Mouse (Mus musculus): Measurements from ENCODE around the gene Bcl2. TPM values are rescaled to one million over a fixed set of nuclear protein-coding genes. Genes with fewer than 3 reads are reported as not detected.

Gene Bcl2
- polyA plus RNA-seq, 1 experiment: 2.6 TPM

- H3K27ac ChIP-seq (ENCODE audit: insufficient read depth, low read depth, low read length): peak overlapping the region; percentile 81
- WGBS: 35% methylated on average over 18 of the region's 18 CpGs
- DNase-seq: peak; percentile 86
Observed at GRCm38 (mm10) chr1:106687435-106688160, 26.5 kb downstream of the Bcl2 start.

DNA sequence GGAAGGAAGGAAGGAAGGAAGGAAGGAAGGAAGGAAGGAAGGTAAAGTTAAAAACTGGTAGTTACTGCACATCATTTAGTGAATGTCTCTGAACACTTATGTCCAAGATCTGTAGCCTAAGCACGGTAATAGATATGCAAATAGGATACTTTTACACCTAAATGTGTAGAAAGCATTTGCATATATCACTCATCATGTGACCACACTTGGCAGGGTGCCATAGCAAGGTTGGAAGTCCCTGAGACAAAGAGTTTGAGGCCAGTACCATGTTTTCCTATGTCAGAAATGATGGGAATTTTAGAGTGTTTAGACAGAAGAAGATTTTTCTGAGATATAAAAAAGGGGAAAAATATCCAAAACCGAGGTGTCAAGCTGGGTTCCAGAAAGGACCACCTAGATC, 28.4 kb downstream of the Bcl2 start:
- 75% methylated on average over 2 of the region's 2 CpGs for WGBS
- Histone ChIP-seq H3K27ac (ENCODE audit: insufficient read depth, low read depth, low read length) (no peak overlapping the region), H3K4me1 (ENCODE audit: control insufficient read depth, insufficient read depth, low read length) (peaks cover 13% of the 10 kb centered on the region; the same call in 1 of the 2 replicates), H3K36me3 (ENCODE audit: control insufficient read depth, insufficient read depth, low read length) (no peaks in the 10 kb centered on the region), H3K4me3 (ENCODE audit: insufficient read depth, low read depth, low read length) (no peak overlapping the region), H3K27me3 (replicated peaks; ENCODE audit: control insufficient read depth, insufficient read depth, low read length) (no peaks in the 10 kb centered on the region)
- no peak for TF ChIP-seq CTCF (conservative IDR thresholded peaks at IDR 0.05; ENCODE audit: insufficient read depth, insufficient read length, low read depth, low read length)
- no peak for TF ChIP-seq POLR2A (IDR thresholded peaks at IDR 0.05; ENCODE audit: low read depth, low read length)
- no peak for DNase-seq

More at GRCm38 (mm10) chr1:106687435-106688160, 26.5 kb downstream of the Bcl2 start:
- peak overlapping the region; percentile 27 for H3K4me3 ChIP-seq (ENCODE audit: insufficient read depth, low read depth, low read length)
- H3K27me3 ChIP-seq (replicated peaks; ENCODE audit: control insufficient read depth, insufficient read depth, low read length): no peaks in the 10 kb centered on the region
- TF ChIP-seq CTCF (conservative IDR thresholded peaks at IDR 0.05; ENCODE audit: insufficient read depth, insufficient read length, low read depth, low read length) (no peak), POLR2A (IDR thresholded peaks at IDR 0.05; ENCODE audit: low read depth, low read length) (no peak)
- H3K36me3 ChIP-seq (ENCODE audit: control insufficient read depth, insufficient read depth, low read length): no peaks in the 10 kb centered on the region
- peaks cover 13% of the 10 kb centered on the region; the same call in 1 of the 2 replicates for H3K4me1 ChIP-seq (ENCODE audit: control insufficient read depth, insufficient read depth, low read length)

DNA sequence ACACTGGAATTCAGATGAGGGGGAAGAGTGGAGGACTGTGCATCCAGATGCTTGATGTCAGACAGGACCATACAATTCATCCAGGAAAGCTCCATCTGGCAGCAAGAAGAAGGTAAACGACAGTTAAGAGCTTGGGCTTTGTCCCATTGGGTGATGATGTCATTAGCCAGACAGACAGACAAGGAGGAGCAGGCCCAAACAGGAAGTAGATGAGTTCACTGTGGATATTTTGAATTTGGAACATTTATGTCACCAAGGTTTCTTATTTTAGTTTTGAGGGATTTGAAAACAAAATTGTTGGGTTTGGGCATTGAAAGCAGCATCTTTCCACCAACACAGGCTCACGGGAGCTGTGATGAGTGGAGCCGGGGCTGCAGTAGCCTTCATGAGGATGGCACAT, 29.5 kb downstream of the Bcl2 start:
- H3K27me3 ChIP-seq (replicated peaks; ENCODE audit: control insufficient read depth, insufficient read depth, low read length): no peaks in the 10 kb centered on the region
- no peaks in the 10 kb centered on the region for H3K36me3 ChIP-seq (ENCODE audit: control insufficient read depth, insufficient read depth, low read length)
- WGBS: 83% methylated on average over 3 of the region's 3 CpGs
- H3K4me1 ChIP-seq (ENCODE audit: control insufficient read depth, insufficient read depth, low read length): peaks cover 13% of the 10 kb centered on the region; the same call in 1 of the 2 replicates
- DNase-seq: no peak
- no peak overlapping the region for H3K27ac ChIP-seq (ENCODE audit: insufficient read depth, low read depth, low read length)
- TF ChIP-seq POLR2A (IDR thresholded peaks at IDR 0.05; ENCODE audit: low read depth, low read length) (no peak), CTCF (conservative IDR thresholded peaks at IDR 0.05; ENCODE audit: insufficient read depth, insufficient read length, low read depth, low read length) (no peak)
- no peak overlapping the region for H3K4me3 ChIP-seq (ENCODE audit: insufficient read depth, low read depth, low read length)

- Histone ChIP-seq H3K4me3 (ENCODE audit: insufficient read depth, low read depth, low read length) (no peak overlapping the region), H3K36me3 (ENCODE audit: control insufficient read depth, insufficient read depth, low read length) (no peaks in the 10 kb centered on the region), H3K27ac (ENCODE audit: insufficient read depth, low read depth, low read length) (no peak overlapping the region), H3K4me1 (ENCODE audit: control insufficient read depth, insufficient read depth, low read length) (peaks cover 8% of the 10 kb centered on the region; the same call in 1 of the 2 replicates), H3K27me3 (replicated peaks; ENCODE audit: control insufficient read depth, insufficient read depth, low read length) (no peaks in the 10 kb centered on the region)
- DNase-seq: no peak
- TF ChIP-seq CTCF (conservative IDR thresholded peaks at IDR 0.05; ENCODE audit: insufficient read depth, insufficient read length, low read depth, low read length) (no peak), POLR2A (IDR thresholded peaks at IDR 0.05; ENCODE audit: low read depth, low read length) (no peak)
- 71% methylated on average over 3 of the region's 3 CpGs for WGBS
Observed at GRCm38 (mm10) chr1:106682829-106683228, 31.2 kb downstream of the Bcl2 start.

DNA sequence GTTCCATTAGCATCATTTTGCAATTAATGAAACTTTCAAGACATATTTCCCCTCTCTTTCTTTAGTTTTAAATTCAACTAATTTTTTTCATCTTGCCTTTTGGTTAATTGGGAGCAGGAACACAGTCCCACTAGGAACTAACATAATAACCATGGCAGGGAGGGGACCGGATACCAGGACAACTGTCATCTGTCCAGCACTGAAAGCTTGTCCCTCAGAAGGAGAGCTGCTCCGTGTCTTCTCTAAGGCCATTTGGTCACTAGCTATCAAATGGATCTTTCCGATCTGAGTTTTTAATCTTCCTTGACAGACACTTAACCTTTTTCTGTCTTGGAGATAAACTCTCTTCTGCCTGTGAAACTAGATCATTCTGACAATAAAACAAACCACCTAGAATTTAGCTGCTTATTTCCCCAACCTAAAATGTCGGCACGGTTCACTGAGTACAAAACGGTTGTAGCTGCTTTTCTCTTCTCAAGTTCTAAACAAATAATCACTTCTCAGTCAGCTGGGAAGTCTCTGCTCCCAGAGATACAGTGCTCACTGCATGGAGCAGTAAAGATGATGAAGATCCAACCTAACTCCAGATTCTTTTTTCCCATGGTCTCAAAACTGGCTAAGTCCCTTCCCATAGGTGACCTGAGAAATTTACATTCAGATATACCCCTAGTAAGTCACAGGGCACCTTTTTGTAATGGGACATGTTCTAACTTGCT, 34.1 kb downstream of the Bcl2 start:
- 51% methylated on average over 6 of the region's 6 CpGs for WGBS
- TF ChIP-seq POLR2A (IDR thresholded peaks at IDR 0.05; ENCODE audit: low read depth, low read length) (no peak), CTCF (conservative IDR thresholded peaks at IDR 0.05; ENCODE audit: insufficient read depth, insufficient read length, low read depth, low read length) (no peak)
- H3K4me3 ChIP-seq (ENCODE audit: insufficient read depth, low read depth, low read length): no peak overlapping the region

GRCm38 (mm10) chr1:106678060-106678478, 36.0 kb downstream of the Bcl2 start:
- H3K27ac ChIP-seq (ENCODE audit: insufficient read depth, low read depth, low read length): no peak overlapping the region
- TF ChIP-seq CTCF (conservative IDR thresholded peaks at IDR 0.05; ENCODE audit: insufficient read depth, insufficient read length, low read depth, low read length) (no peak), POLR2A (IDR thresholded peaks at IDR 0.05; ENCODE audit: low read depth, low read length) (no peak)
- 61% methylated on average over 5 of the region's 5 CpGs for WGBS
- no peak overlapping the region for H3K4me3 ChIP-seq (ENCODE audit: insufficient read depth, low read depth, low read length)
- DNase-seq: no peak
- H3K4me1 ChIP-seq (ENCODE audit: control insufficient read depth, insufficient read depth, low read length): peaks cover 4% of the 10 kb centered on the region; the same call in 1 of the 2 replicates
- no peaks in the 10 kb centered on the region for H3K27me3 ChIP-seq (replicated peaks; ENCODE audit: control insufficient read depth, insufficient read depth, low read length)
- no peaks in the 10 kb centered on the region for H3K36me3 ChIP-seq (ENCODE audit: control insufficient read depth, insufficient read depth, low read length)

More for the DNA sequence above, 34.1 kb downstream of the Bcl2 start:
- no peak overlapping the region for H3K27ac ChIP-seq (ENCODE audit: insufficient read depth, low read depth, low read length)
- DNase-seq: no peak
- peaks cover 4% of the 10 kb centered on the region; the same call in 1 of the 2 replicates for H3K4me1 ChIP-seq (ENCODE audit: control insufficient read depth, insufficient read depth, low read length)
- no peaks in the 10 kb centered on the region for H3K27me3 ChIP-seq (replicated peaks; ENCODE audit: control insufficient read depth, insufficient read depth, low read length)
- no peaks in the 10 kb centered on the region for H3K36me3 ChIP-seq (ENCODE audit: control insufficient read depth, insufficient read depth, low read length)

Measured in kidney, adult 2 months (tissue).